Mouse (Mus musculus) kidney, postnatal 14 days (tissue): ENCODE results near the gene Slc24a4.

Experiments
- DNase-seq: peaks from one replicate; pipeline ENCODE4 v3.0.0; 2022; ENCODE audit warnings: mixed read lengths

Slc24a4 gene

GRCm38 (mm10) chr12:102287904-102288602 lies 159.5 kb downstream of the Slc24a4 start:
- no peak for DNase-seq

GRCm38 (mm10) chr12:102288846-102289245 lies 160.3 kb downstream of the Slc24a4 start:
- no peak for DNase-seq

DNA sequence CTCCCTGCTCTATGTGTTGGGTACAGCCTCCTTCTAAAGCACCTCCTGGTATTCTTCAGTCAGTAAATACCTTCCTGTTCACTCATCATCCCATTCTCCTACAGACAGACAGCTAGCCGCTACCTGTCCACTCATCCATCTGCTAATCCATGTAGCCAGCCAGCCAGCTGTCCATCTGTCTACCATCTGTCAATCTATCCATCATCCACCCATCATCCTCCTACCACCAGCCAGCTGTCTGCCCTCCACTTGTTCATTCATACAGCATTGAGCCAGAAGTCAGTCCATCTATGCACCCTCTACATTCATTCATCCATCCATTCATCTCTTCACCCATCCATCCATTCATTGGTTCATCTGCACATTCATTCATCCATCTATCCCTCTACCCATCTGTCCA lies 161.0 kb downstream of the Slc24a4 start:
- DNase-seq = no peak

DNA sequence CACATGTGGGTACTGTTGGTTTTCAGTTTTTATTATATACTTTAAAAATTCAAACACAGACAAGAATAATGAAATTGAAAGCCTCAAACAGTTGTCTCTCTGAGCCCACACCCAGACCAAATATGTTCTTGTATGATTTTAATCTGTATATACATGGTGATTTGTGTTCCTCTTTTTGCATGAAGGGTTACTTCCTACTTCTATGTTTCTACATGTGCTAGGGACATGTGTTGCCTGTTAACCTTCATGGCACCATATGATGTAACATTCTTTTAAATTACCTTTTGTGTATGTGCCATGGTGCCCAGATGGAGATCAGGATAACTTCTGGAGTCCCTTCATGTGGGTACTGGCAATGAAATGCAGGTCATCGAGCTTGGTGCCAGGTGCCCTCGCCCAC lies 162.1 kb downstream of the Slc24a4 start:
- DNase-seq = no peak

DNA sequence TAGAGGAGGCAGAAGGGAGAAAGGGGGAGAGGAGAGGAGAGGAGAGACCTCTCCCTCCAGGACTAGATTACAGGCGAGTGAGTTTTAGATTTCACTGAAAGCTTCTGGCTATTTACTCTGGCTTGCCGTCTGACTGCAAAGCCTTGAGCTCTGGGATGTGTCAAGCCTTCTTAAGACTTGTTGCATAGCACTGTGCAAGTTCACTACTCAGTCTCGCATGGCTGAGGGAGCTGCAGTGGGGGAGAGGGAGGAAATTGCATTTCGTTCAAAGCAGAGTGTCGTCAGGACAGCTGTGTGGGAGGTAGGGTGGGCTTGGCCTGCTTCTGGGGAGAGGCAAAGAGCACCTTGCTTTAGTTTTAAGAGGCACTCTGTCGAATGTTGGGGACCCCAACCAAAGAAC lies 163.2 kb downstream of the Slc24a4 start:
- DNase-seq = no peak

DNA sequence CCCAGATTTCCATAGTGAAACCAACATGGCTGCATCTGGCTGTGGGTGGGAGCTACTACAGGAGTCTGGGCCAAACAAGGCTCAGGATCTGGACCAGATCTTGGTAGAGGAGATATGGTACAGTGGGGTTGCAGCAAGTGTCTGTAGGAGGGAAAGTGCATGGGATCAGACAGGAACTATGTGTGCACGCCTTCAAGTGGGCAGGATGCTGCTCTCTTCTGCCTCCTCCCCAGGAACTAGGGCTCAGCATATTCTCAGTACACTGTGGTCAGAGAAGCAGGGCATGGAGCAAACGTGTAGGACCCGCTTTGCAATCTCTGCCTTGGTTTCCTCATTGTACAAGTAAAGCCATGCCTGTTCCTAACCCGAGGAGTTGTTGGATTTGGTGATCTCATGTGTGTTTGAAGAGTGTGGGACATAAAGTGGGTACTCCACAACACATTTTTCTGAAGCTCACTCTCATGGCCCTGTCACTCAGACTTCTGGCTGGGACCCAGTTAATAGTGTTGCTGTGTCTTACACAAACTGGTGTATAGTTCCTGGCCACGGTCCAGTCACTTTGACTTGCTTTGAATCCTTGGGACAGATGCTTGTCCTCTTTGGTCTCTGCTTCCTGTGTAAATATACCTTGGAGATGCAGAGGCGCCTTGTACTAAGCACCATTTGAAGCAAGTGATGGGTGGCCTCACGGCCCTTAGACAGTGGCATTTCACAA lies 164.1 kb downstream of the Slc24a4 start:
- no peak for DNase-seq

DNA sequence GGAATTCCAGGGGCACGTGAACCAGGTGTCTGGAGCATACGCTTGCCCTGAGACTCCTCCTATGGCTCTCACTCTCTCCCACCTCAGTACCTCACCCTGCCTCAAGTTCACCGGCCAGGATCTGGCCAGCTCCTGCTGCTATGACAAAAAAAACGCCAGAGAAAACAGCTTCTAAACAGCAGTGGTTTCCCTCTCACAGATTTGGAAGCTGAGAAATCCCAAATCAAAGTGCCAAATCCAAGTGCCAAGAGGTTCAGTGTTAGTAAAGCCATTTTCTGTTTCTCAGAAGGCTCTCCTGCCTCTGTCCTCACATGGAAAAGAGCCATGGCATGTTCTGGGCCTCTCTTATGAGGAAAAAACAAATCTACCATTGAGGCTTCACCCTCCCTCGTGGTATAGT lies 166.1 kb downstream of the Slc24a4 start:
- DNase-seq = no peak

- DNase-seq = no peak
These were observed 166.7 kb downstream of the Slc24a4 start for GRCm38 (mm10) chr12:102295230-102295629.

DNA sequence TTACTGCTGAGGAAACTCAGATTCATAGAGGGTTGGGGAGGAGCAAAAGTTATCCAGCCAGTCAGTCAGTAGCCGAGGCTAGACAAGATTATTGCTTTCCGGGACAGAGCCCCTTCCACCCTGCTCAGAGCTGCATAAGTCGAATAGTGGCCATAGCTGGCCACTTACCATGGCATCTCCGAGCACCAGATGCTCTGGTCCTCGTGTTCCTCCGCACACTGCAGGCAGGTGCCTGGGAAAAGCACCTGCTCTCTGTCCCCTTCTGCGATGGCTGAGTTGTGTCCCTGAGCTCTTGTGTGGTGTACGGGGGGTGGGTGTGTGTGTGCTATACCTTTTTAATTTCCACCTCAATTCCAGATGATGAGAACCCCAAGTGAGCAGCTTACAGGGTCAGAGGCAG lies 167.1 kb downstream of the Slc24a4 start:
- no peak for DNase-seq

GRCm38 (mm10) chr12:102296361-102296760 lies 167.8 kb downstream of the Slc24a4 start:
- no peak for DNase-seq

GRCm38 (mm10) chr12:102296967-102297366 lies 168.4 kb downstream of the Slc24a4 start:
- DNase-seq = no peak

DNA sequence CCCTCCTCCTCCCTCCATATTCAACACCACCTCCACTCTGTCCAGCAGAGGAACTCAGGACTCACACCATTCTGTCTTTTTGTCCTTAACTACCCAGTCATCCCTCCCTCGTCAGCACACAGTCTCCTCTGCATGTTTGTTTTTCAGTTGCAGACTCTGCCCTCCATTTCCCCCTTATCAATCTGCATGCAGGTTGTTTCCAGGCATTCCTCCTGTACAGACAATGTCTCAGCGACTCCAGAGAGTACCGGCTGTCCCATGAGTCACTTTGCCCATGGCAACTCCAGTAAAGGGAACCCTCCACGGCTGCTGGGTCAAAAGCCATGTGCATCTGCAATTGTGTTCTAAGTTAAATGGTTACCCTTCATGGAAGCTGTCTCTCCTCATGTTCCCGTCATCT lies 170.7 kb downstream of the Slc24a4 start:
- DNase-seq = no peak

GRCm38 (mm10) chr12:102301585-102301984 lies 173.1 kb downstream of the Slc24a4 start:
- DNase-seq = peak; percentile 41

- DNase-seq = peak; percentile 64
These were observed 173.8 kb downstream of the Slc24a4 start for GRCm38 (mm10) chr12:102302322-102302721.

DNA sequence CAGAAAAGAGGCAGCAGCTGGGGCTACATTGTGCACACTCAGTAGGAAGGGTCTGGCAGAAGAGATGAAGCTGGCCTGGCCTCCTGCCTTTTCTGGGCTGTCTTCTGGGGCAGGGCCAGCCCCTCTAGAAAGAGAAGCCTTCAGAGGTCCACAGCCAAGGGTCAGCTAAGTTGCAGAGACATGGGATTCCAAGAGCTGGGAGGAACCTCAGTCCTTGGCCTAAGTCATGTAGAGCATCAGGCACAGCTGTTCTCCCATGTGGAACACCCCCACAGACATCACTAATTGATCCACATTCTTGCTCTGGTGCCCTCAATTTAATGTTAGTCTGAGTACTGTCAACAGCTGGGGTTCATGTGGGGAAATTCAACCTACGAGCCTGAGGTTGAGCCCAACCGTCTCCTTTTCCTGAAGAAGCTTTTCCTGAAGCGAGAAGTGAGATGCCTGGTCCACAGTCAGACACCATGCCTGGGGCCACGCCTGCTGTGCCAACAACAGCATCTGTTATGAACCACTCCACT lies 174.4 kb downstream of the Slc24a4 start:
- peak; percentile 83 for DNase-seq

GRCm38 (mm10) chr12:102303867-102304266 lies 175.3 kb downstream of the Slc24a4 start:
- no peak for DNase-seq

DNA sequence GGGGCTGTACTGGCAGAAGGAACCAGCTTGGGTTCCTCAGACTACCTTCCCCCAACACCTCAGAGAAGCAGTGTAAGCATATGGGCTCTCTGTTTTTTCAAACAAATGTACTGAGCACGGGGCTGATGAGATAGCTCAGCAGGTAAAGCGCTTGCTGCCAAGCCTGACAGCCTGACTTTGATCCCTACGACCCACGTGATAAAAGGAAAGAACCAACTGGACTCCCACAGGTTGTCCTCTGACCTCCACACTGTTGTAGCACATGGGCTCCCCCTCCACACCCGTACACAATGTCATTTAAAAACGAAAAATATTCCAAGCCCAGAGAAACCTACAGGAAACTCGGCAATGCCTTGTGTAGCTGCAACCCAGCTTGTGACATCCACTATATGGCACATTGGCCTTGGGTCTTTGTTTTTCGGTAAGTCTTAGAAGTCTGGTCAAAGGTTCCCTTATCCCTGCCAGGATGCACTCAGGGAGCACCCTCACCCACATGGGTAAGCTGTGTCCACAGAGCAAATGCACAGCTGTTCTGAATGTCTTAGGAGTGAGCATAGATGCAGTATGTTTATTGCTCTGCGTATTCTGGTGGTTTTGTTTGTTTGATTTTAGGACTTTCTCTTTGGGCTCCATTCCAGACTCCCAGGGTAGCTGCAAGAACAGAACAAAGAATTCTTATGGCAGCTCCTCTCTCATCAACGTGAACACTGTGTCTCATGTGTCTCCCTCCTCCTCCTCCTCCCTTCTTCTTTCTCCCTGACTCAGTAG lies 176.7 kb downstream of the Slc24a4 start:
- DNase-seq = peak; percentile 66

DNA sequence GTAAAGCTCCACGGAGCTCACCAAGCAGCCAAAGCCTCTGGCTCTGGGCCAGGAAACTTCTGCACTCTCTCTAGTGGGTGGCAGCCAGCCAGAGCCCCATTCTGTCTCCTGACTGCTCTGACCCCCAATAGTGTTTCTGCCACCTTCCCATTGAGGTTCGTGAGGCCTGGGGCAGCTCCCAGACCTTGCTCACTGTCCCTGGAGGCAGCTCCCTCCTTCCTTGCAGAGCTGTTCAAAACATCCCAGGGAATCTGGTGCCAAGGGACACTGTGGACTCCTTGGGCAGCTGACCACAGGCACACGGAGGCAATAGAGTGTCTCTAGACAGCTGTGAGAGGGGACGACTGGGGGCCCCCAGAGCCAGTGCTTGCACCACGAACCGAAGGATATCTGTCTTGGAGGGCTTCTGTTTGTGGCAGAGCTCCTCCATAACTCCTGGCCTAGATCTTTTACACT lies 179.5 kb downstream of the Slc24a4 start:
- DNase-seq = peak; percentile 85

DNA sequence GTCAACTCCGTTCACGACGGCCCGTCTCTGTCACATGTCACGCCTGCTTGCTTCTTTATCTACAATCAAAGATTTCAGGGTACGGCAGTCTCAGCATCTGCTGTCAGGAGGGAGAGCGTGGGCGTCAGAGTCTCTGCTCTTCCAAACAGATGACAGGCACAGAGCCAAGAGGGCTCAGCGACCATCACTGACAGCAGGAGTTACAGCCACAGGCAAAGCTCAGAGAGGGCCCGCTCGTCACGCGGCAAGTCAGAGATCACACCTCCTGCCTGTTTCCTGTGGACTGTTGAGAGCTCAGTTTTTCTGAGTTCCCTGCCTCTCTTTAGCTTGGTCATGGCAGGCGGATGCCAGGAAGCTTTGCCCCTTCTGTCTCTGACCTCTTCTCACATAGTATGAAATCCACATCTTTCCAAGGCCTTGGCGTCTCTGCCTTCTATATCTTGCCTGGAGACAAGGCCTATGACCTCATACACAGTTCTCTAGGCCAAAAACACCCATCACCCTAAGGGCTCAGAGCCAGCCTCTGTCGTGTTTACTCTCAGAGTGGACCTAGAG lies 180.0 kb downstream of the Slc24a4 start:
- peak; percentile 76 for DNase-seq

DNA sequence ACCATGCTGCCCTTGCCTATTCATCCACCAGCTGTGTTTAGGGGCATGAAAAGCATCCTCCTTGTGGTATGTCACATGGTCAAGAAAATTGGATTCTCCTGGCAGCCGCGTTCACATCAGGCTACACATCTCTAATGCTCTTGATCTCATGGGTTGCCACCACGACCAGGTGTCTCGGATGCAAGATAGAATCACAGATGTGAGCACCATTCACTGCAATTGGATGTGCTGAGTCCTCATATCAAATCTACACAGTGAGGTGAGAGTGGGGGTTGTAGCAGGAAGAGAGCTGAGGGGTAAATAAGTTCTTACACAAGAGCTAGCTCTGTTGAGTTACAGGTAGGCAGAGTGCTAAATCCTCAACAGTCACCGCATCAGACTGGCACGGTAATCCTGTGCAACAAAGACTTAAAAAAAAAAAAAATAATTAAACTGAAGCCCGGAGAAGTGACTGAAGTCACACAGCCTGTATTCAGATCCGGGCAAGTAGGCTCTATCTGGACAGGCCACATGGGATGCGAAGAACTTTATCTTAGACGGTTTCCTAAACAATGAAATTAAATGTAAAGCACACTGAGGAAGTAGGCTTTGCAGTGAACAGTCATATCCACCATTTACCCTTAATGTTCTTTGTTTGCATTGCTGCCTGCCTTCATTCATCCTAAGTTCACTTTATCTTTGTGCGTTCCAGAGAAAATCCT lies 180.7 kb downstream of the Slc24a4 start:
- no peak for DNase-seq

GRCm38 (mm10) chr12:102309800-102310195 lies 181.3 kb downstream of the Slc24a4 start:
- no peak for DNase-seq

- DNase-seq = no peak
These were observed 181.7 kb downstream of the Slc24a4 start for GRCm38 (mm10) chr12:102310261-102310660.
